ENCODE assay signal across 23 mouse cellular contexts in the genomic region with DNA sequence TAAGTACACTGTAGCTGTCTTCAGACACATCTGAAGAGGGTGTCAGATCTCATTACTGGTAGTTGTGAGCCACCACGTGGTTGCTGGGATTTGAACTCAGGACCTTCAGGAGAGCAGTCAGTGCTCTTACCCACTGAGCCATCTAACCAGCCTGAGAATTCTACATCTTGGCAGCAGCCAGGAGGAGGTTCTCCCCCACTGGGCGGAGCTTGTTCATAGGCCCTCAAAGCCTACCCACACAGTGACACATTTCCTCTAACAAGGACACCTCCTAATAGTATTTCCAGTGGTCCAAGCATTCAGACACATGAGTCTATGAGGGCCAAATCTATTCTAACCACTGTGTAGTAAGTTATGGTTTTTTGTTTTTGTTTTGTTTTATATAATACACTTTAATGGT. TPM values are rescaled to one million over a fixed set of nuclear protein-coding genes. Genes with fewer than 3 reads are reported as not detected.
DNase-seq lines count a peak whose midpoint lies in the region; TF ChIP-seq lines count a peak whose summit lies in the region.
"Had no signal": no experiment of that assay in that cellular context is flagged by ENCODE, and none has a peak within 500 bp of the region (broad histone marks: within the 10 kb centered on the region; RNA-seq: fewer than 3 reads in every experiment).

No protein-coding gene starts in this region.

- dilution Hi-C loops in CH12.LX (cut with MboI; ENCODE audit: extremely low pct_ligation_motif_present, extremely low pct_unique_long_range_greater_than_20kb, low sequenced_read_pairs): no loop called here

- no peak overlapping the region for H3K27ac ChIP-seq in CH12.LX (ENCODE audit: insufficient read depth, low read depth)
- H3K27ac ChIP-seq: embryonic facial prominence, embryonic 13.5 days; embryonic facial prominence, embryonic 15.5 days; forebrain, embryonic 10.5 days; forebrain, embryonic 12.5 days had no signal

- peaks cover 0 to 25% of the 10 kb centered on the region in 2 experiments; a peak in 2 of 4 replicates for H3K4me1 ChIP-seq in CH12.LX (ENCODE audit: control insufficient read depth in 1 of 2, insufficient read depth in 2 of 2)

- TF ChIP-seq RAD21 in CH12.LX (IDR thresholded peaks at IDR 0.05; ENCODE audit: low read depth, low read length): no peak

- H3K79me2 ChIP-seq in CH12.LX (replicated peaks; ENCODE audit: control insufficient read depth, extremely low read depth, insufficient read depth, poor library complexity, severe bottlenecking): peaks cover 72% of the 10 kb centered on the region

- TF ChIP-seq EP300 in CH12.LX (IDR thresholded peaks at IDR 0.05; ENCODE audit: low read length): no peak

- H3K36me3 ChIP-seq in CH12.LX (replicated peaks in 1 of 2; ENCODE audit: control insufficient read depth in 1 of 2, insufficient read depth in 1 of 2, low read length in 1 of 2): peaks cover 36 to 68% of the 10 kb centered on the region in 2 experiments

- H3K9me3 ChIP-seq in CH12.LX (replicated peaks; ENCODE audit: low read length): no peaks in the 10 kb centered on the region
- H3K9me3 ChIP-seq: embryonic facial prominence, embryonic 13.5 days; embryonic facial prominence, embryonic 15.5 days; forebrain, embryonic 10.5 days; forebrain, embryonic 12.5 days; G1E had no signal

- TF ChIP-seq CTCF in CH12.LX (conservative IDR thresholded peaks at IDR 0.05 in 1 of 2, IDR thresholded peaks at IDR 0.05 in 1 of 2; ENCODE audit: low read depth in 2 of 2, low read length in 2 of 2): no peak

- TF ChIP-seq POLR2A in CH12.LX (IDR thresholded peaks at IDR 0.05; ENCODE audit: low read depth, low read length): no peak

- no peak overlapping the region for H3K4me3 ChIP-seq in CH12.LX (replicated peaks in 1 of 3; ENCODE audit: low read depth in 2 of 3, low read length in 2 of 3, poor library complexity in 1 of 3)
- H3K4me3 ChIP-seq: embryonic facial prominence, embryonic 13.5 days; embryonic facial prominence, embryonic 15.5 days; erythroblast, embryonic 14.5 days; forebrain, embryonic 10.5 days; forebrain, embryonic 12.5 days had no signal

- in situ Hi-C loops in CH12.LX (cut with MboI; ENCODE audit: low pct_ligation_motif_present, low pct_unique_long_range_greater_than_20kb, low sequenced_read_pairs): no loop called here

- DNase-seq in 416B (ENCODE audit: low read depth) (peak; percentile 86), CH12.LX (ENCODE audit: extremely low read depth) (no peak), ZHBTc4 (ENCODE audit: low read depth, low spot score) (peak; percentile 17)
- DNase-seq in induced T-regulatory cell, adult 2 months (ENCODE audit: low read depth): peak; percentile 20
- DNase-seq in embryo, embryonic 10 days (ENCODE audit: low spot score): no peak
- no peak for DNase-seq in adrenal gland, adult (ENCODE audit: inconsistent age in 2 of 2, low spot score in 1 of 2)
- DNase-seq in layer of hippocampus, postnatal 10 days (ENCODE audit: low spot score in 2 of 2): no peak
- DNase-seq: adrenal gland, adult 2 months; adrenal gland, postnatal 10 days; adrenal gland, postnatal 25 days; cerebellum, adult 11 months; cerebellum, adult 18-20 months; cerebellum, adult 8-10 months; cerebellum, adult 9-11 months; cerebellum, postnatal 14 days; cerebellum, postnatal 36 days; embryo, embryonic 11 days had no signal

- no peak overlapping the region for H3K9ac ChIP-seq in CH12.LX (ENCODE audit: insufficient read depth, low read depth)
- H3K9ac ChIP-seq: embryonic facial prominence, embryonic 13.5 days; embryonic facial prominence, embryonic 15.5 days; forebrain, embryonic 12.5 days had no signal

- no peaks in the 10 kb centered on the region for H3K27me3 ChIP-seq in CH12.LX (replicated peaks)
- H3K27me3 ChIP-seq: embryonic facial prominence, embryonic 13.5 days; embryonic facial prominence, embryonic 15.5 days; forebrain, embryonic 12.5 days had no signal

- no peak overlapping the region for H3K4me2 ChIP-seq in CH12.LX (ENCODE audit: insufficient read depth, low read depth, poor library complexity, severe bottlenecking)
- H3K4me2 ChIP-seq: embryonic facial prominence, embryonic 13.5 days; embryonic facial prominence, embryonic 15.5 days; forebrain, embryonic 12.5 days had no signal

TF ChIP-seq in CH12.LX, 34 proteins besides CTCF, POLR2A, EP300 and RAD21:
- no peak for TF ChIP-seq ZMIZ1 (IDR thresholded peaks at IDR 0.05; ENCODE audit: low read depth, low read length)
- TF ChIP-seq TBP (conservative IDR thresholded peaks at IDR 0.05; ENCODE audit: low read depth, low read length): peak; percentile 87
- TF ChIP-seq GABPA (IDR thresholded peaks at IDR 0.05; ENCODE audit: insufficient replicate concordance, low read depth, low read length): no peak

RNA-seq across cellular contexts. Expression of a gene that starts 6.7 kb away (rescaled TPM):
- 10.1 and 12.3 TPM in 2 replicates for total RNA-seq in CH12.LX (2012; rRNA removed)
- total RNA-seq in CH12.LX (2014; rRNA removed): 12.2 and 14.2 TPM in 2 replicates
- 26.9 and 30.3 TPM in 2 replicates for polyA plus RNA-seq in CH12.LX (2012; ENCODE audit: insufficient read length, low read depth)
- total RNA-seq in layer of hippocampus, postnatal 10 days (2021): 1 to 10 TPM; 8.4 to 8.5 TPM

Comparison
In these comparisons a context has a peak if more than half of its experiments do, and no peak if none do; other contexts are left out.
1. DNase-seq: peak in 416B (single experiment), ZHBTc4 (single experiment) and induced T-regulatory cell, adult 2 months (single experiment); none in CH12.LX (single experiment), embryo, embryonic 10 days (single experiment), adrenal gland, adult (0 of 2) and layer of hippocampus, postnatal 10 days (0 of 2).